Mouse (Mus musculus): Measurements from ENCODE around the gene Ndufb5. TPM values are rescaled to one million over a fixed set of nuclear protein-coding genes. Genes with fewer than 3 reads are reported as not detected.
"Not testable (repeated sequence)": the region's sequence is repeated elsewhere in the genome, so short reads cannot be mapped to it uniquely, and the experiment has no call there.

The Ndufb5 gene
- polyA plus RNA-seq, 1 experiment from 2014 or later = 304 TPM

DNA sequence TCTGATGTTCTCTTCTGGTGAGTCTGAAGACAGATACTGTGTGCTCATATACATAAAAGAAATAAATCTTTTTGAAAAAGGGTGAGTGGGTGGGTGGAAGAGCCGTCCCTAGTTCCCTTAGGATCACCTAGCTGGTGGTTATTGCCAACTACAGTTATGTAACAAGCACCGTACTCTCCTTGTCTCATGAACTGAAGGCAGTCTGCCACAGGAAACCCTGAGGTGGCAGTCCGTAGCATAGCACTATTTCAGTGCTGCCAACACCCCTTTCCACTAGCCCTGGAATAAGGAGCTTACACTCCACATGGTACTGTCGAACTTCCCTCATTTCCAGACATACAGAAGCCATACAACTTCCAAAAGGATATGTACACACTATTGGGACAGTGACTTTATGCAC is 8.9 kb upstream of the Ndufb5 start:
- H3K4me2 ChIP-seq = no peak overlapping the region
- H3K4me1 ChIP-seq (ENCODE audit: insufficient read depth) = no peaks in the 10 kb centered on the region
- no peaks in the 10 kb centered on the region for H3K9me3 ChIP-seq (ENCODE audit: low read depth, low read length)
- TF ChIP-seq CTCF (IDR thresholded peaks at IDR 0.05; ENCODE audit: low read depth) = no peak
- H3K27me3 ChIP-seq (ENCODE audit: insufficient read depth, low read length) = no peaks in the 10 kb centered on the region
- no peak overlapping the region for H3K4me3 ChIP-seq (ENCODE audit: low read depth, low read length)
- H3K9ac ChIP-seq = no peak overlapping the region
- peaks cover 90% of the 10 kb centered on the region for H3K36me3 ChIP-seq (ENCODE audit: insufficient read depth)
- DNase-seq (no peak), ATAC-seq (ENCODE audit: insufficient read depth) (no peak)
- WGBS = 82% methylated on average over 4 of the region's 4 CpGs
- no peak overlapping the region for H3K27ac ChIP-seq (ENCODE audit: low read depth)

DNA sequence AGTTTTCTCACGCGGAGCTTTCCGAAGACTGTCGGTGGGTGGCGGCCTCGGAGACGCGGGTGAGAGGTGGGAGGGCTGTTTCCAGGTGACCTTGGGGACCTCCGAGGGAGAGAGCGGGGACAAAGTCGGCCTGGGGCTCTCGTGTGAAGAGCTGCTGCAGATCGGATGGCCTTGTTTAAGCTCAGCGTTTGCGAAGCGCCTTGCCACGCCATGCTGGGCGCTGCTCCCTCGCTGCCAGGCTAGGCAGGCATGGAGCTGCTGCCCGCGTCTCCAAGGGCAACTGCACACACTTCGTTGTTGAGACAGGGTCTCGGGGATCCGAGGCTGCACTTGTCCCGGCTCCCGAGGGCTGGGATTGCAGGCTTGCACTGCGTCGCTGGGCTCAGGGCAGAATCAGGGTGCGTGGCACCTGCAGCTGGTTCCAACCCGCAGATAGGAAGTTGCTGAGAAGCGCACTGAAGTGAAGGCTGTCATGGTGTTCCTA is 424 bp downstream of the Ndufb5 start, which contains the start of gene Mrpl47:
Gene Mrpl47, minus strand, starts transcription at position 434 of the 484 bp plus-strand sequence.
- TF ChIP-seq CTCF (IDR thresholded peaks at IDR 0.05; ENCODE audit: low read depth) = no peak
- Histone ChIP-seq H3K27me3 (ENCODE audit: insufficient read depth, low read length) (no peaks in the 10 kb centered on the region), H3K4me3 (ENCODE audit: low read depth, low read length) (peak within 1 kb of the TSS; percentile 87), H3K9me3 (ENCODE audit: low read depth, low read length) (no peaks in the 10 kb centered on the region), H3K9ac (peak within 1 kb of the TSS; percentile 86), H3K4me1 (ENCODE audit: insufficient read depth) (0 out of 2 replicates have a peak, but pooled peaks cover 3% of the 10 kb centered on the region), H3K36me3 (ENCODE audit: insufficient read depth) (peaks cover 27% of the 10 kb centered on the region), H3K4me2 (peak within 1 kb of the TSS; percentile 86), H3K27ac (ENCODE audit: low read depth) (peak within 1 kb of the TSS; percentile 73; the same call in 1 of the 2 replicates)
- peak; percentile 48 for ATAC-seq (ENCODE audit: insufficient read depth)
- DNase-seq = no peak
- WGBS = under 1% methylated on average over 31 of the region's 31 CpGs

DNA sequence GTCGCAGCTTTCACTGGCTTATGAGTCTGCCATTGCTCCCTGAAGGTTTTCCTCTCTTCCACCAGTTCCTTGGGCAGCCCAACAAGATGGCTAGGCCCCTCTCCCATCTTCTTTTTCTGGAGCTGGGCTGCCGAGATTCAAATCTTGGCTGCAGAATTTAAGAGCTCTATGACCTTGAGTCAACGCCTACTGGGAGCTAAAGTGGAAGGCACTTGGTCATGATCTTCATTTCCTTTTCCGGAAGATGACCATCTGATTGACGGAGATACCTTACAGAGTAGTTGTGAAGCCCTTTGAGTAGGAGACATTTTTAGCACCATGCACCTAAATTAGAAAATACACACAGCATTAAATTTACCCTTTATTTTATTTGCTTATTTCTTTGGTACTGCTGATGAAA is 1.8 kb downstream of the Ndufb5 start:
- 0 out of 2 replicates have a peak, but pooled peaks cover 3% of the 10 kb centered on the region for H3K4me1 ChIP-seq (ENCODE audit: insufficient read depth)
- no peak overlapping the region for H3K27ac ChIP-seq (ENCODE audit: low read depth)
- no peak for DNase-seq
- H3K4me2 ChIP-seq = no peak overlapping the region
- WGBS = 85% methylated on average over 5 of the region's 5 CpGs
- H3K9ac ChIP-seq = no peak overlapping the region
- H3K9me3 ChIP-seq (ENCODE audit: low read depth, low read length) = no peaks in the 10 kb centered on the region
- no peak overlapping the region for H3K4me3 ChIP-seq (ENCODE audit: low read depth, low read length)
- TF ChIP-seq CTCF (IDR thresholded peaks at IDR 0.05; ENCODE audit: low read depth) = no peak
- no peak for ATAC-seq (ENCODE audit: insufficient read depth)
- no peaks in the 10 kb centered on the region for H3K27me3 ChIP-seq (ENCODE audit: insufficient read depth, low read length)
- H3K36me3 ChIP-seq (ENCODE audit: insufficient read depth) = peaks cover 22% of the 10 kb centered on the region

DNA sequence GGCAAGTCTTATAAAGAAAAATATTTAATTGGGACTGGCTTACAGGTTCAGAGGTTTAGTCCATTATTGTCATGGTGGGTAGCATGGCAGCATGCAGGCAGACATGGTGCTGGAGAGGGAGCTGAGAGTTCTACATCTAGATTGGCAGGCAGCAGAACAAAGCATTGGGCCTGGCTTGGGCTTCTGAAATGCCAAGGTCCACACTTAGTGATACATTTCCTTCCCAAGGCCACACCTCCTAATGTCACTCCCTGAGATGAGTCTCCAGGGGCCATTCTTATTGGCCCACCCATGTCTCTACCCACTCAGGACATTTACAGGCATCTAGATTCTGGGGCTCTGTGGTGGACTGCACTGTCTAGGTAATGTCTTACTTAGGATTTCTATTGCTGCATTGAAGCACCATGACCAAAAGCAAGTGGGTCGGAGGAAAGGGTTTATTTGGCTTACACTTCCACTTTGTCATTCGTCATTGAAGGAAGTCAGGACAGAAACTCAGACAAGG is 5.5 kb downstream of the Ndufb5 start:
- Histone ChIP-seq H3K4me3 (ENCODE audit: low read depth, low read length) (no peak overlapping the region), H3K4me2 (no peak overlapping the region), H3K9ac (no peak overlapping the region), H3K9me3 (ENCODE audit: low read depth, low read length) (no peaks in the 10 kb centered on the region), H3K36me3 (ENCODE audit: insufficient read depth) (peaks cover 40% of the 10 kb centered on the region), H3K4me1 (ENCODE audit: insufficient read depth) (no peaks in the 10 kb centered on the region), H3K27me3 (ENCODE audit: insufficient read depth, low read length) (no peaks in the 10 kb centered on the region), H3K27ac (ENCODE audit: low read depth) (no peak overlapping the region)
- 70% methylated on average over 2 of the region's 2 CpGs for WGBS
- no peak for DNase-seq
- no peak for ATAC-seq (ENCODE audit: insufficient read depth)
- no peak for TF ChIP-seq CTCF (IDR thresholded peaks at IDR 0.05; ENCODE audit: low read depth)

DNA sequence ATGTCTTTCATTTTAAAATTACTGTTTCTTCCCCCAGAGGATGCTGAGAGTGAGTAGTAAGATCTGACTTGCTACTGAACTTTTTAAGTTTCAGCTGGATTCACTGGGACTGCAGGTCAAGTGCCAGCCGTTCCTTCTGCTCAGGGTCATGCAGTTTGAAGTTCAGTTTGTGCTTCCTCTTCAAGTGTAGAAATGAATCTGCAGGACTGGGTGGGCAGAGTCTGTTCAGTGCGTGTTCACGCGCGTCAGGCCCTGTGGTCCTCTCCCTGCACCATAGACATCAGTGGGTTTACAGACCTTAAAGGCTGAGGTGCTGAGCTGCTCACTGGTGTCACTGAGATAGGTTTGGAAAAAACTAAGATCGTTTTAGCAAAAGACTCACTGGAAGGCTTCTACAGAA is 8.2 kb downstream of the Ndufb5 start:
- DNase-seq (no peak), ATAC-seq (ENCODE audit: insufficient read depth) (no peak)
- Histone ChIP-seq H3K9me3 (ENCODE audit: low read depth, low read length) (no peaks in the 10 kb centered on the region), H3K4me3 (ENCODE audit: low read depth, low read length) (no peak overlapping the region), H3K4me2 (no peak overlapping the region), H3K27ac (ENCODE audit: low read depth) (no peak overlapping the region), H3K36me3 (ENCODE audit: insufficient read depth) (peaks cover 54% of the 10 kb centered on the region), H3K4me1 (ENCODE audit: insufficient read depth) (no peaks in the 10 kb centered on the region), H3K27me3 (ENCODE audit: insufficient read depth, low read length) (no peaks in the 10 kb centered on the region), H3K9ac (no peak overlapping the region)
- TF ChIP-seq CTCF (IDR thresholded peaks at IDR 0.05; ENCODE audit: low read depth) = no peak
- WGBS = 93% methylated on average over 6 of the region's 6 CpGs

DNA sequence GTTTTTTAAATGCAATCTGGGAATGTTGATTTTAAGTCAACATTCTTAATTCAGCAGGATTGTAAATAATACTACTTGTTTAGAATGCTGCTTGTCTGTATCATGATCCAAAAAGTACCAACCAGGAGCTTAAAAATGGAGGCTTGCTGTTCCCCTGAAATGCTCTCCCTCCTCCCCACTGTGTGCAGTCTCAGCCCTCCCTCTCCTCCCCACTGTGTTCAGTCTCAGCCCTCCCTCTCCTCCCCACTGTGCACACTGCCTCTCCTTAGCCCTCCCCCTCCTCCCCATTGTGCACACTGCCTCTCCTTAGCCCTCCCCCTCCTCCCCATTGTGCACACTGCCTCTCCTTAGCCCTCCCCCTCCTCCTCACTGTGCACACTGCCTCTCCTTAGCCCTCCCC is 8.6 kb downstream of the Ndufb5 start:
- H3K9ac ChIP-seq; ATAC-seq (ENCODE audit: insufficient read depth); H3K4me3 ChIP-seq (ENCODE audit: low read depth, low read length); H3K9me3 ChIP-seq (ENCODE audit: low read depth, low read length); H3K27me3 ChIP-seq (ENCODE audit: insufficient read depth, low read length); H3K4me1 ChIP-seq (ENCODE audit: insufficient read depth); H3K27ac ChIP-seq (ENCODE audit: low read depth); H3K4me2 ChIP-seq; DNase-seq: not testable (repeated sequence)
- peaks cover 58% of the 10 kb centered on the region for H3K36me3 ChIP-seq (ENCODE audit: insufficient read depth)

DNA sequence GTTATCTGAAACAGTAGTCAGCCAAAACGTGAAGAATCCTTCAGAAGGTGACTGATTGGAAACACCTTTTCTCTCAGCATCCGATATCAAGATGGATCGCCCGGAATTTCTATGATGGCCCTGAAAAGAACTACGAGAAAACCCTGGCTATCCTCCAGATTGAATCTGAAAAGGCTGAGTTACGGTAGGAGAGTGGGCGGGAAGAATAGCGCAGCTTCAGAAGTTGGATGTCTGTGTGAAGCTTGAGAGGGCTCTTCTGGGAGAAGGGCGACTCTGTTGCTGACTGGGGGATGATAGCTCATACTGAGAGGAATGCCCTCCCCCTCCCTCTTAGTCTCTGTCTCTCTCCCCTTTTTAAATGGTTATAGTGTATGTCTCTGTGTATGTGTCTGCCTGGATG is 11.6 kb downstream of the Ndufb5 start:
- Histone ChIP-seq H3K4me1 (ENCODE audit: insufficient read depth) (no peaks in the 10 kb centered on the region), H3K4me3 (ENCODE audit: low read depth, low read length) (no peak overlapping the region), H3K36me3 (ENCODE audit: insufficient read depth) (peaks cover 71% of the 10 kb centered on the region), H3K4me2 (no peak overlapping the region), H3K27ac (ENCODE audit: low read depth) (no peak overlapping the region), H3K27me3 (ENCODE audit: insufficient read depth, low read length) (no peaks in the 10 kb centered on the region), H3K9me3 (ENCODE audit: low read depth, low read length) (no peaks in the 10 kb centered on the region), H3K9ac (no peak overlapping the region)
- DNase-seq (no peak), ATAC-seq (ENCODE audit: insufficient read depth) (no peak)
- 82% methylated on average over 9 of the region's 9 CpGs for WGBS
- no peak for TF ChIP-seq CTCF (IDR thresholded peaks at IDR 0.05; ENCODE audit: low read depth)

Data from lung, embryonic 14.5 days (tissue).